Comparison of ENCODE assay signal across 8 mouse cellular contexts in genomic region chr11:32644010-32644409, GRCm38 (mm10). TPM values are rescaled to one million over a fixed set of nuclear protein-coding genes. Genes with fewer than 3 reads are reported as not detected.
DNase-seq lines count a peak whose midpoint lies in the region; ATAC-seq and TF ChIP-seq lines count a peak whose summit lies in the region.

No protein-coding gene starts in this region.

- TF ChIP-seq EP300 in MEL (IDR thresholded peaks at IDR 0.05; ENCODE audit: low read depth in 1 of 2, low read length in 2 of 2) = peak in 1 of 2 experiments; percentile 50; a peak in 3 of 4 replicates

- no peak for ATAC-seq in heart, embryonic 15.5 days (replicated peaks; ENCODE audit: insufficient number of reproducible peaks, insufficient read depth, low FRiP score, low read depth)
- ATAC-seq in hindbrain, embryonic 12.5 days (ENCODE audit: low FRiP score) = no peak
- no peak for ATAC-seq in midbrain, embryonic 12.5 days (ENCODE audit: low FRiP score, low read depth)

- H3K36me3 ChIP-seq in heart, embryonic 15.5 days = no peaks in the 10 kb centered on the region
- peaks cover 0 to 47% of the 10 kb centered on the region in 2 experiments; a peak in 2 of 4 replicates for H3K36me3 ChIP-seq in MEL (ENCODE audit: control insufficient read depth in 1 of 2, insufficient read depth in 2 of 2, low read length in 2 of 2)
- H3K36me3 ChIP-seq in hindbrain, embryonic 12.5 days = no peaks in the 10 kb centered on the region
- H3K36me3 ChIP-seq in midbrain, embryonic 12.5 days = no peaks in the 10 kb centered on the region

- DNase-seq in heart, postnatal 25 days (ENCODE audit: low spot score) = no peak
- peak; percentile 77 for DNase-seq in MEL (ENCODE audit: low read depth, low spot score)
- DNase-seq in thymus, adult 18-20 months = no peak
- no peak for DNase-seq in frontal cortex, postnatal 25 days (ENCODE audit: low spot score in 2 of 2)
- no peak for DNase-seq in ovary, postnatal 14 days (ENCODE audit: low spot score)

- H3K9ac ChIP-seq in heart, embryonic 15.5 days = peak overlapping the region; percentile 96
- peak overlapping the region; percentile 97 for H3K9ac ChIP-seq in MEL (ENCODE audit: control insufficient read depth, low read depth, low read length, poor library complexity, severe bottlenecking)
- peak overlapping the region; percentile 92 for H3K9ac ChIP-seq in hindbrain, embryonic 12.5 days
- peak overlapping the region; percentile 98 for H3K9ac ChIP-seq in midbrain, embryonic 12.5 days (replicated peaks)

- TF ChIP-seq POLR2A in MEL (IDR thresholded peaks at IDR 0.05; ENCODE audit: control insufficient read depth in 1 of 2, insufficient read depth in 1 of 2, low read depth in 1 of 2, low read length in 2 of 2, poor library complexity in 1 of 2) = no peak

- peak overlapping the region; percentile 98 for H3K27ac ChIP-seq in heart, embryonic 15.5 days
- H3K27ac ChIP-seq in MEL (ENCODE audit: control insufficient read depth, low read depth, low read length) = peak overlapping the region; percentile 40
- H3K27ac ChIP-seq in hindbrain, embryonic 12.5 days = peak overlapping the region; percentile 98
- peak overlapping the region; percentile 97; the same call in 1 of the 2 replicates for H3K27ac ChIP-seq in midbrain, embryonic 12.5 days (replicated peaks)

- TF ChIP-seq RAD21 in MEL (IDR thresholded peaks at IDR 0.05; ENCODE audit: low read depth, low read length) = no peak

- intact Hi-C loops in heart, postnatal 25 days (cut with DNase I) = loop anchor here (5.0 kb wide), 1 partner anchor 48 kb away; no protein-coding TSS in a partner anchor

- 7% methylated on average over 3 of the region's 3 CpGs for WGBS in heart, embryonic 15.5 days
- WGBS in hindbrain, embryonic 12.5 days = 44% methylated on average over 3 of the region's 3 CpGs
- WGBS in midbrain, embryonic 12.5 days = 54% methylated on average over 3 of the region's 3 CpGs

- no peaks in the 10 kb centered on the region for H3K27me3 ChIP-seq in heart, embryonic 15.5 days
- no peaks in the 10 kb centered on the region for H3K27me3 ChIP-seq in MEL (ENCODE audit: control insufficient read depth in 1 of 2, insufficient read depth in 2 of 2, low read length in 2 of 2)
- no peaks in the 10 kb centered on the region for H3K27me3 ChIP-seq in hindbrain, embryonic 12.5 days
- H3K27me3 ChIP-seq in midbrain, embryonic 12.5 days = no peaks in the 10 kb centered on the region

- H3K79me2 ChIP-seq in MEL (ENCODE audit: control insufficient read depth, insufficient read depth, low read length, poor library complexity) = peaks cover 56% of the 10 kb centered on the region

- peak overlapping the region; percentile 91 for H3K4me3 ChIP-seq in heart, embryonic 15.5 days
- peak overlapping the region; percentile 82 to 94 for H3K4me3 ChIP-seq in MEL (ENCODE audit: control insufficient read depth in 1 of 2, insufficient read depth in 1 of 2, low read depth in 2 of 2, low read length in 2 of 2)
- H3K4me3 ChIP-seq in hindbrain, embryonic 12.5 days = peak overlapping the region; percentile 77
- peak overlapping the region; percentile 99 for H3K4me3 ChIP-seq in midbrain, embryonic 12.5 days

- no peaks in the 10 kb centered on the region for H3K9me3 ChIP-seq in heart, embryonic 15.5 days (replicated peaks)
- no peaks in the 10 kb centered on the region for H3K9me3 ChIP-seq in MEL (replicated peaks; ENCODE audit: insufficient read depth, low read length)
- H3K9me3 ChIP-seq in hindbrain, embryonic 12.5 days (replicated peaks) = no peaks in the 10 kb centered on the region
- no peaks in the 10 kb centered on the region for H3K9me3 ChIP-seq in midbrain, embryonic 12.5 days

- TF ChIP-seq CTCF in MEL (IDR thresholded peaks at IDR 0.05 in 2 of 3, conservative IDR thresholded peaks at IDR 0.05 in 1 of 3; ENCODE audit: control insufficient read depth in 1 of 3, insufficient read depth in 1 of 3, low read depth in 2 of 3, low read length in 3 of 3, poor library complexity in 1 of 3, severe bottlenecking in 1 of 3) = no peak

- H3K4me1 ChIP-seq in heart, embryonic 15.5 days (replicated peaks) = peaks cover 33% of the 10 kb centered on the region
- H3K4me1 ChIP-seq in MEL (ENCODE audit: control insufficient read depth in 1 of 2, insufficient read depth in 2 of 2, low read length in 2 of 2) = peaks cover 21 to 29% of the 10 kb centered on the region in 2 experiments
- peaks cover 16% of the 10 kb centered on the region for H3K4me1 ChIP-seq in hindbrain, embryonic 12.5 days
- H3K4me1 ChIP-seq in midbrain, embryonic 12.5 days = peaks cover 22% of the 10 kb centered on the region

- H3K4me2 ChIP-seq in heart, embryonic 15.5 days = peak overlapping the region; percentile 74
- peak overlapping the region; percentile 88 for H3K4me2 ChIP-seq in hindbrain, embryonic 12.5 days (replicated peaks)
- peak overlapping the region; percentile 88 for H3K4me2 ChIP-seq in midbrain, embryonic 12.5 days (replicated peaks)

TF ChIP-seq in MEL, 35 proteins besides CTCF, POLR2A, EP300 and RAD21:
- TF ChIP-seq NELFE (IDR thresholded peaks at IDR 0.05; ENCODE audit: low read depth, low read length) (no peak), HCFC1 (IDR thresholded peaks at IDR 0.05; ENCODE audit: low read depth, low read length) (no peak), MEF2A (IDR thresholded peaks at IDR 0.05; ENCODE audit: extremely low read depth, insufficient replicate concordance, low read depth, low read length, poor library complexity, severe bottlenecking) (no peak), RCOR1 (IDR thresholded peaks at IDR 0.05; ENCODE audit: low read depth, low read length) (peak; percentile 42; the same call in 1 of the 2 replicates), POLR2AphosphoS5 (IDR thresholded peaks at IDR 0.05; ENCODE audit: borderline replicate concordance, low read depth, low read length) (no peak), CHD2 (IDR thresholded peaks at IDR 0.05; ENCODE audit: low read length) (no peak; the same call in 1 of the 2 replicates), E2F4 (IDR thresholded peaks at IDR 0.05; ENCODE audit: borderline replicate concordance, low read depth, low read length) (no peak), POLR2AphosphoS2 (IDR thresholded peaks at IDR 0.05; ENCODE audit: low read length) (no peak), GABPA (IDR thresholded peaks at IDR 0.05; ENCODE audit: low read depth, low read length) (no peak), NRF1 (IDR thresholded peaks at IDR 0.05; ENCODE audit: insufficient read depth, low read depth, low read length, poor library complexity, severe bottlenecking) (no peak), TAL1 (IDR thresholded peaks at IDR 0.05; ENCODE audit: low read length) (no peak), TCF12 (IDR thresholded peaks at IDR 0.05; ENCODE audit: low read depth, low read length) (no peak; the same call in 1 of the 2 replicates), SIN3A (IDR thresholded peaks at IDR 0.05; ENCODE audit: low read length) (peak; percentile 75), MYC (IDR thresholded peaks at IDR 0.05; ENCODE audit: low read depth, low read length) (peak; percentile 76; the same call in 1 of the 2 replicates), MXI1 (IDR thresholded peaks at IDR 0.05; ENCODE audit: low read depth, low read length) (peak; percentile 65), CHD1 (IDR thresholded peaks at IDR 0.05; ENCODE audit: low read depth, low read length) (no peak), GATA1 (IDR thresholded peaks at IDR 0.05; ENCODE audit: low read depth, low read length) (no peak), USF1 (IDR thresholded peaks at IDR 0.05; ENCODE audit: low read depth, low read length) (no peak), ZMIZ1 (IDR thresholded peaks at IDR 0.05; ENCODE audit: low read depth, low read length) (no peak), ETS1 (IDR thresholded peaks at IDR 0.05; ENCODE audit: low read depth, low read length) (peak; percentile 73), SMC3 (IDR thresholded peaks at IDR 0.05; ENCODE audit: low read depth, low read length) (no peak), JUND (IDR thresholded peaks at IDR 0.05; ENCODE audit: low read depth, low read length) (0 out of 2 replicates have a peak, but pooled peaks have one; percentile 31), MAZ (IDR thresholded peaks at IDR 0.05; ENCODE audit: low read depth, low read length) (no peak), USF2 (IDR thresholded peaks at IDR 0.05; ENCODE audit: borderline replicate concordance in 1 of 2, insufficient read depth in 1 of 2, low read depth in 1 of 2, low read length in 2 of 2) (no peak), BHLHE40 (IDR thresholded peaks at IDR 0.05; ENCODE audit: borderline replicate concordance, low read depth, low read length) (no peak), UBTF (IDR thresholded peaks at IDR 0.05; ENCODE audit: borderline replicate concordance, insufficient read depth, low read depth, low read length) (no peak), ZC3H11A (IDR thresholded peaks at IDR 0.05; ENCODE audit: low read depth, low read length) (no peak), TBP (IDR thresholded peaks at IDR 0.05; ENCODE audit: low read depth, low read length) (no peak), ZKSCAN1 (IDR thresholded peaks at IDR 0.05; ENCODE audit: low read depth, low read length) (no peak), MAFK (IDR thresholded peaks at IDR 0.05; ENCODE audit: borderline replicate concordance, low read depth, low read length) (no peak), MAX (IDR thresholded peaks at IDR 0.05; ENCODE audit: low read length) (peak; percentile 45; the same call in 1 of the 2 replicates), KAT2A (conservative IDR thresholded peaks at IDR 0.05; ENCODE audit: low read depth, low read length) (no peak), ZNF384 (IDR thresholded peaks at IDR 0.05; ENCODE audit: low read depth, low read length) (no peak), ELF1 (IDR thresholded peaks at IDR 0.05; ENCODE audit: low read depth, low read length) (no peak; the same call in 1 of the 2 replicates), MYB (IDR thresholded peaks at IDR 0.05; ENCODE audit: low read depth, low read length) (no peak)

RNA-seq across cellular contexts. Expression of gene Fbxw11, which starts 1.5 kb away (rescaled TPM):
- 58.8 and 66.8 TPM in 2 replicates for polyA plus RNA-seq in heart, embryonic 15.5 days (2015; fragmentation: Nextera tagmentation; extraction: Ambion mirVana)
- 10 to 100 TPM; 50.1 to 51.0 TPM for total RNA-seq in heart, postnatal 25 days (2021)
- total RNA-seq in MEL (2012; rRNA removed) = 53.5 and 59.6 TPM in 2 replicates
- polyA plus RNA-seq in MEL (2012; ENCODE audit: insufficient read depth in 1 of 2, insufficient read length in 2 of 2, low read depth in 1 of 2, low replicate concordance in 2 of 2, missing spikeins in 1 of 2) = 10 to 100 TPM; 35.4 to 98.5 TPM
- 111 and 112 TPM in 2 replicates for polyA plus RNA-seq in hindbrain, embryonic 12.5 days (2016; fragmentation: Nextera tagmentation; extraction: Ambion mirVana)
- 110 and 115 TPM in 2 replicates for polyA plus RNA-seq in midbrain, embryonic 12.5 days (2016; fragmentation: Nextera tagmentation; extraction: Ambion mirVana)

Comparison
In these comparisons a context has a peak if more than half of its experiments do, and no peak if none do; other contexts are left out.
1. H3K27ac ChIP-seq: peak in every context shown above with its lines; median percentile 98 in heart, embryonic 15.5 days; 98 in hindbrain, embryonic 12.5 days; 97 in midbrain, embryonic 12.5 days; 40 in MEL.